Mouse (Mus musculus) heart, postnatal 0 days (tissue): ENCODE measurements around the gene Axl.

Source experiments
- CTCF ChIP-seq: IDR thresholded peaks from 2 replicates; pipeline ENCODE4 v1.5.1; 2016; ENCODE audit warnings: antibody characterized with exemption, control low read depth, low read depth
- EP300 ChIP-seq: IDR thresholded peaks from 2 replicates; pipeline ENCODE4 v1.6.1; 2016; ENCODE audit warnings: antibody characterized with exemption, low read depth

GRCm38 (mm10) chr7:25811716-25812115 lies 23.2 kb upstream of the Axl start:
- TF ChIP-seq CTCF (no peak), EP300 (no peak)
